Mouse (Mus musculus) telencephalon, adult 2 months (tissue): Measurements from ENCODE around the gene Mrpl53.

Experiments used
- DNase-seq: peaks from one replicate; pipeline ENCODE4 v3.0.0-alpha.2; 2011; ENCODE audit warnings: low read depth, low spot score

Gene Mrpl53

GRCm38 (mm10) chr6:83092416-83093127 lies 16.3 kb upstream of the Mrpl53 start:
- DNase-seq, result no peak

- DNase-seq, result no peak
Measured at GRCm38 (mm10) chr6:83095968-83096367, 12.9 kb upstream of the Mrpl53 start.

GRCm38 (mm10) chr6:83098411-83098810 lies 10.4 kb upstream of the Mrpl53 start:
- DNase-seq, result no peak

GRCm38 (mm10) chr6:83101316-83101687 lies 7.5 kb upstream of the Mrpl53 start, which contains the start of the genes Ccdc142 and Gm42688:
TSS of gene Ccdc142 (plus strand) at chr6:83101601.
TSS of gene Gm42688 (plus strand) at chr6:83101617.
- DNase-seq, result peak; percentile 88

- DNase-seq, result no peak
Measured at GRCm38 (mm10) chr6:83101688-83102556, 6.9 kb upstream of the Mrpl53 start.

- DNase-seq, result no peak
Measured at GRCm38 (mm10) chr6:83103130-83103650, 5.7 kb upstream of the Mrpl53 start.

GRCm38 (mm10) chr6:83104158-83104557 lies 4.7 kb upstream of the Mrpl53 start:
- DNase-seq, result peak; percentile 62

GRCm38 (mm10) chr6:83107566-83108400 lies 1.1 kb upstream of the Mrpl53 start:
- peak; percentile 31 for DNase-seq

GRCm38 (mm10) chr6:83111510-83112136 lies 2.8 kb downstream of the Mrpl53 start:
- no peak for DNase-seq

GRCm38 (mm10) chr6:83115011-83115671 lies 6.3 kb downstream of the Mrpl53 start, which contains the start of gene Mogs:
TSS of gene Mogs (plus strand) at chr6:83115496.
- no peak for DNase-seq

GRCm38 (mm10) chr6:83115682-83116372 lies 7.0 kb downstream of the Mrpl53 start:
- no peak for DNase-seq

GRCm38 (mm10) chr6:83116373-83117164 lies 7.7 kb downstream of the Mrpl53 start:
- DNase-seq, result no peak

GRCm38 (mm10) chr6:83117165-83117438 lies 8.3 kb downstream of the Mrpl53 start:
- no peak for DNase-seq

- no peak for DNase-seq
Measured at GRCm38 (mm10) chr6:83117616-83118015, 8.8 kb downstream of the Mrpl53 start.

- no peak for DNase-seq
Measured at GRCm38 (mm10) chr6:83118369-83118768, 9.5 kb downstream of the Mrpl53 start.

GRCm38 (mm10) chr6:83118825-83119733 lies 10.2 kb downstream of the Mrpl53 start:
- no peak for DNase-seq

- no peak for DNase-seq
Measured at GRCm38 (mm10) chr6:83119734-83120051, 10.9 kb downstream of the Mrpl53 start.
